Mouse (Mus musculus) cortical plate, adult 2 months (tissue): ENCODE results near the gene Poln.

ENCODE experiments used
- CTCF ChIP-seq: fragments of 200-500 bp; IDR thresholded peaks from 2 replicates; pipeline ENCODE4 v1.5.1; 2011; ENCODE audit warnings: mild to moderate bottlenecking, control low read depth, low read length; ENCODE audit not compliant: insufficient read depth; ENCODE audit errors: extremely low read depth
- POLR2A ChIP-seq: fragments of 200-500 bp; IDR thresholded peaks from 2 replicates; pipeline ENCODE4 v1.6.1; 2011; ENCODE audit warnings: mild to moderate bottlenecking, low read length, control low read depth; ENCODE audit not compliant: insufficient read depth; ENCODE audit errors: extremely low read depth

GRCm38 (mm10) chr5:34191021-34191420 lies 21.8 kb upstream of the Poln start:
- TF ChIP-seq CTCF (no peak), POLR2A (no peak)
